Comparison of ENCODE assay signal across 13 mouse cellular contexts in the genomic region with DNA sequence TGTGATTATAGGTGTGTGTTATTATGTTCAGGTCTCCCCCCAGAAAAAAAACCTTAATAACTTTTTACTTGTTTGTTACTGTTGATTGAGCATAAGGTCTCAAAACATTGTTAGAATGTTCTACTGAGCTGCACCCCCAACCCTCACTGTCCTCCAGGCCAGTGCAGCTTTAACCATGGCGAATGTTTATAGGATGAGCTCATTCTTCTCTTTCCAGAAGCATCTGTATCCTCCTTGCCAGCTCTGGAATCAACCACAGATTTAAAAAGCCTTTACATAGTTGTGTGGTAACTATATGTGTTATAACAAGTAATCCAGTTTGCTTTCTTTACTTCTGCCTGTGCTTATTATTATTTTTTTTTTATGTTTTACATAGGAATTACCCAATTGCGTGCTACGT.
"Had no signal": no experiment of that assay in that cellular context is flagged by ENCODE, and none has a peak within 500 bp of the region (broad histone marks: within the 10 kb centered on the region; RNA-seq: fewer than 3 reads in every experiment).

No protein-coding gene starts in this region.

- H3K4me1 ChIP-seq: limb, embryonic 13.5 days; liver, embryonic 15.5 days; midbrain, embryonic 13.5 days; stomach, embryonic 15.5 days had no signal

- H3K4me3 ChIP-seq: layer of hippocampus, adult 2 months; limb, embryonic 13.5 days; liver, embryonic 15.5 days; midbrain, embryonic 13.5 days; stomach, embryonic 15.5 days had no signal

- DNase-seq: kidney, postnatal 10 days; kidney, postnatal 4 days; lung, adult 2 months; lung, postnatal 36 days; right cerebral cortex, postnatal 14 days; thymus, postnatal 4 days had no signal

- ATAC-seq: lung, postnatal 0 days; midbrain, embryonic 13.5 days had no signal

- H3K27me3 ChIP-seq: limb, embryonic 13.5 days; liver, embryonic 15.5 days; midbrain, embryonic 13.5 days; stomach, embryonic 15.5 days had no signal

- H3K27ac ChIP-seq: layer of hippocampus, adult 2 months; limb, embryonic 13.5 days; liver, embryonic 15.5 days; midbrain, embryonic 13.5 days; stomach, embryonic 15.5 days had no signal

- H3K4me2 ChIP-seq: limb, embryonic 13.5 days; liver, embryonic 11.5 days; liver, embryonic 15.5 days; midbrain, embryonic 13.5 days; stomach, embryonic 15.5 days had no signal

- H3K9me3 ChIP-seq: limb, embryonic 13.5 days; liver, embryonic 15.5 days; midbrain, embryonic 13.5 days; stomach, embryonic 15.5 days had no signal

- H3K9ac ChIP-seq: limb, embryonic 13.5 days; liver, embryonic 15.5 days; midbrain, embryonic 13.5 days; stomach, embryonic 15.5 days had no signal
